Mouse (Mus musculus): Measurements from ENCODE around the gene Casp6. TPM values are rescaled to one million over a fixed set of nuclear protein-coding genes. Genes with fewer than 3 reads are reported as not detected.
A peak's percentile ranks its signal among the peaks of the same experiment; 100 is the strongest.

Casp6 gene
- 23.5 and 27.0 TPM in 2 replicates for total RNA-seq (2017)

DNA sequence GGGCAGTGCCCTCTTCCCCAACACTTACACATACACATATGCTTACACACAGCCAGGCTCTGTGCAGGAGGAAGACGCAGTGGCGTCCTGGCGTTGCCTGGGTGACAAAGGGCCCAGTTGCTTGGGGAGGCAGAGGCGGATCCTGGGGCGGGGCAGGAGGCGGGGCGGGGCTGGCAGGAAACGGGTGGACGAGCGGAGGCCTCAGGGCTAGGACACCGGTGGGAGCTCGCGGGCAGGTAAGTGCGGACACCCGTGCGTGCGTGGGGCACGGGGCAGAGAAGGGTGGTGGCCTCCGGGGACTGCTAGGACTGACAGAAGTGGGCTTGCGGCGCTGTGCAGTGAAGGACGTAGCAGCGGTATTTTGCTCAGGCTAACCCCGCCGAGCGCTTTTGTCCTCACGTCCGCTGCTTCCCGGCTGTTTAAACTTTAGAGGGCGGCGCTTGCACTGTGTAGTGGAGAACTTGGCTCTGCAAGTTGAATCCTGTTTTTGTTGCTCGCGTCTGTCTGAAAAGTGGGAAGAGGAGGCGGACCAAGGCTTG, at the start of gene Casp6:
Casp6 (plus strand) TSS at position 155 of the 539 bp plus-strand sequence.
- ATAC-seq (replicated peaks in 1 of 2; ENCODE audit: insufficient read depth in 1 of 2, low FRiP score in 2 of 2, low TSS enrichment in 1 of 2, low read depth in 1 of 2, poor library complexity in 2 of 2, severe bottlenecking in 2 of 2): peak; percentile 89 to 90

- ATAC-seq (replicated peaks in 1 of 2; ENCODE audit: insufficient read depth in 1 of 2, low FRiP score in 2 of 2, low TSS enrichment in 1 of 2, low read depth in 1 of 2, poor library complexity in 2 of 2, severe bottlenecking in 2 of 2): no peak
Measured at GRCm38 (mm10) chr3:129862592-129862991, 38.6 kb upstream of the Casp6 start.

DNA sequence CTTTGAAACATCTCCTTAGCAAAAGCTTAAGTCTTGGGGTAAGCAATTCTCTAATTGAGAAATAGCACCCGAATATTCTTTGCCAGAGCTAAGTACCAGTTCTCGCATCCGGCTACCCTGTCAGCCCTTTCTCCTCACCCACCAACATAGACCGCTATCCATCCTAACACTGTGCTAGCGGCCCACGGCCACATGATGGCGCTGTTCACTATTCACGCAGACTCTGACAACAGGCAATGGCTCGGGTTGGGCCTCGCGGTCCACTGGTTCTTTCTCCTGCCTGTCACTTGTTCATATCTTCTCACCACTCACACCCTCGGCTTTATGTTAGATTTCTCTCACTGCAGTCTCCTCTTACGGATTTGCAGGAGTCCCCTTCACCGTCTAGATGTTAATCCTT, 37.5 kb upstream of the Casp6 start:
- peak; percentile 49 to 62; a peak in 3 of 4 replicates for ATAC-seq (replicated peaks in 1 of 2; ENCODE audit: insufficient read depth in 1 of 2, low FRiP score in 2 of 2, low TSS enrichment in 1 of 2, low read depth in 1 of 2, poor library complexity in 2 of 2, severe bottlenecking in 2 of 2)

DNA sequence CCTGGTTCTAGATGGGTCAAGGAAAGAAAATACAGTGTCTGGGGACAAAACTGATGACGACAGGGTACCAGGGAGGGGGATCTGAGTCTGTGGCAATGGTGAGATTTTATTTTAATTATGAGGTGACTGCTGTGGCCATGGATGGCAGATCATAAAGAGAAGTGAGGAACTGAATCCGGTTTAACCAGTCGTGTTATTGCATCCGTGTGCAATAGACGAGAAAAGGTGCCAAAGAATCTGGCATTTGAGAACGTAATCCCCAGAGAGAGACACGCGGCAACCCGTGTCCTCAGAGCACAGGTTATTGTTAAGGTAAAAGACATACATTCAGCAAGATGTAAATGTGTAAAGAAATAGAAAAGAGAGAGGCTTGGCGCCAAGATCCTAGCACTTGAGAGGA, 23.9 kb upstream of the Casp6 start:
- ATAC-seq (replicated peaks in 1 of 2; ENCODE audit: insufficient read depth in 1 of 2, low FRiP score in 2 of 2, low TSS enrichment in 1 of 2, low read depth in 1 of 2, poor library complexity in 2 of 2, severe bottlenecking in 2 of 2): no peak

- ATAC-seq (replicated peaks in 1 of 2; ENCODE audit: insufficient read depth in 1 of 2, low FRiP score in 2 of 2, low TSS enrichment in 1 of 2, low read depth in 1 of 2, poor library complexity in 2 of 2, severe bottlenecking in 2 of 2): peak; percentile 71 to 76
Measured at GRCm38 (mm10) chr3:129878405-129879021, 22.7 kb upstream of the Casp6 start, which contains the start of gene Pla2g12a. TSS of gene Pla2g12a (plus strand) at chr3:129878606.

GRCm38 (mm10) chr3:129879131-129879757, 22.0 kb upstream of the Casp6 start:
- peak; percentile 15 to 16; a peak in 1 of 4 replicates for ATAC-seq (replicated peaks in 1 of 2; ENCODE audit: insufficient read depth in 1 of 2, low FRiP score in 2 of 2, low TSS enrichment in 1 of 2, low read depth in 1 of 2, poor library complexity in 2 of 2, severe bottlenecking in 2 of 2)

DNA sequence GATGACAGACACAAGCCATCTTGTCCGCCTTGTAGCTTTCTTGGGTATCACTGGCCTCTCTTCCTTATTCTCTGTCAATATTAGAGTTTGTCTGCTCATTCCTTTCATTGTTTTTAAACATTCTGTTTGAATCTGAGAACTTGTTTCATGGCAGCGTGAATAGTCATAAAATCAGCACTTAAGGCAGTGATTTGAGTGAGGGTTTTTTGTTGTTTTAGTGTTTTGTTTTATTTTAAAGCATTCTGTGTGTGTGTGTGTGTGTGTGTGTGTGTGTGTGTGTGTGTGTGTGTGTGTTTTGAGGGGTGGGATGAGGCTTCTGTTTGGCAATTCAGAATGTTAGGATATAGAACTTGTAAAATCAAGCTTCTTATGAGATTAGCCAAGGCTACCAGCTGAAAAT, 21.3 kb upstream of the Casp6 start:
- ATAC-seq (replicated peaks in 1 of 2; ENCODE audit: insufficient read depth in 1 of 2, low FRiP score in 2 of 2, low TSS enrichment in 1 of 2, low read depth in 1 of 2, poor library complexity in 2 of 2, severe bottlenecking in 2 of 2): no peak

GRCm38 (mm10) chr3:129880925-129881593, 20.2 kb upstream of the Casp6 start:
- 0 out of 4 replicates have a peak, but pooled peaks have one; percentile 1 to 6 for ATAC-seq (replicated peaks in 1 of 2; ENCODE audit: insufficient read depth in 1 of 2, low FRiP score in 2 of 2, low TSS enrichment in 1 of 2, low read depth in 1 of 2, poor library complexity in 2 of 2, severe bottlenecking in 2 of 2)

DNA sequence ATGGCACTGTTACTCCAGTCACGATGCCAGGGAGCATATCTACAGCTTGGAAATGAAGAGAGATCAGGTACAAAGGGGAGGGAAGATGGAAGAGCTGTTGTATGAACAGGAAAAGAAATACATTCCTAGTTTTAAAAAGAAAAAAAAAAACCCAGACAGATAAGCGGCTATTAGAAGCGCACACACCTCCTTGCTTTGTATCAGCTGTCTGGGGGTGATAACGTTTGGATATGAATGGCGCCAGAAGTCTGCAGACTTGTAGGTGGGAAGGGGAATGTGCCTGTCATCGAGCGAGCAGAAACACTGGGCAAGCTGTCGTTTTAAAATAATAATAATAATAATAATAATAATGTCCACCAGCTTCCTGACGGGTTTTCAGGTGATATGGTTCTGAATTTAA, 15.6 kb upstream of the Casp6 start:
- ATAC-seq (replicated peaks in 1 of 2; ENCODE audit: insufficient read depth in 1 of 2, low FRiP score in 2 of 2, low TSS enrichment in 1 of 2, low read depth in 1 of 2, poor library complexity in 2 of 2, severe bottlenecking in 2 of 2): no peak

- ATAC-seq (replicated peaks in 1 of 2; ENCODE audit: insufficient read depth in 1 of 2, low FRiP score in 2 of 2, low TSS enrichment in 1 of 2, low read depth in 1 of 2, poor library complexity in 2 of 2, severe bottlenecking in 2 of 2): no peak
Measured at GRCm38 (mm10) chr3:129886430-129886829, 14.8 kb upstream of the Casp6 start.

DNA sequence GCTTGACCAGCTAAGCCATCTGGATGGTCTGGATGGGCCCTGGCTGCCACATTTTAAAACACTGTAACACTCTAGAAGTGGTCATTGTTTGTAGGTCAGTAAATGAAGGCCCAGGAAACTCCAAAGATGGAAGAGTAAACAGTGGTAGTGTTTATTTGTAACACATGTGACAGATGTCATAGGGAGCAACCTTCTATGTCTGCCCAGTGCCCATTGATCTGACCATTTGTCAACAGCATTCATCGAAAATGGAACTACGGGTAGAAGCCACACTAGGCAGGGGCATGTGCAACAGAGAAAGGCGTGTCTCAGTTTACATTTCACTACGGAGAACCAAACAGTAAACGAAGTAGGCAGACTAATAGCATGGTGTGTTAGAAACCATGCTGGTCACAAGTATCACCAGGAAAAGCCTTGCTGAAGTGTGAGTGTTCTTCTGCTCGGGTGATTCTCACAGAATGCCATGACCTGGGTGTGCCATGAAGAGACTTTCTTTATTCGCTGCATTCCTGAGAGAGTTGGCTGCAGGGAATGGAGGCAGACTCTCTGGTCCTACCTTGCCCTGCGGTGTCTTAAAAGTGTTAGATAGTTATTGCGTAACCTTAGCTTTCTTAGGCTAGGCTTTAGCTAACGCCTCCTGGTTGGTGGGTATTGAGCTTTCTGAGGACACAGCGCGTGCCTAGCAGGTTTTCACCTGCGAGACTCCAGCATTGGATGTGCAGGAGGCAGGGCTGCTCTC, 13.3 kb upstream of the Casp6 start:
- ATAC-seq (replicated peaks in 1 of 2; ENCODE audit: insufficient read depth in 1 of 2, low FRiP score in 2 of 2, low TSS enrichment in 1 of 2, low read depth in 1 of 2, poor library complexity in 2 of 2, severe bottlenecking in 2 of 2): no peak

GRCm38 (mm10) chr3:129892003-129892402, 9.2 kb upstream of the Casp6 start:
- no peak for ATAC-seq (replicated peaks in 1 of 2; ENCODE audit: insufficient read depth in 1 of 2, low FRiP score in 2 of 2, low TSS enrichment in 1 of 2, low read depth in 1 of 2, poor library complexity in 2 of 2, severe bottlenecking in 2 of 2)

GRCm38 (mm10) chr3:129893143-129893542, 8.1 kb upstream of the Casp6 start:
- no peak for ATAC-seq (replicated peaks in 1 of 2; ENCODE audit: insufficient read depth in 1 of 2, low FRiP score in 2 of 2, low TSS enrichment in 1 of 2, low read depth in 1 of 2, poor library complexity in 2 of 2, severe bottlenecking in 2 of 2)

DNA sequence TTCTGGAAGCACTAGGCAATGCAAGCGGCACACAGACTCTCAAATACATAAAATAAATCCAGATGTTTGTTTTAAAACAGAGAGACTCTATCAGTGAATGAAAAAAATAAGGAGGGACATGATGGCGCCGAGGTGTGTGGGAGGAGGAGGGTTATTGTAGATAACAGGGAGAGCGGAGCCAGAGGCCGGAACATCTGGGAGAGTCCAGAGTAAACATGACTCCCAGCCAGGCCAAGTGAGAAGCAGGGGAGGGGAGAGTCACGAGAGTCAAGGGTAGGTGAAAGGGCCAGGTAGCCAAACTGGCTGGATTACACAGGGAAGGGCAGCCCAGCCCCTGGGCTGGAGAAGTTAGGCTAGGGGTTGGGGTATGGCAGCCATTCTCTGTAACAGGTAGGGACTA, 4.6 kb upstream of the Casp6 start:
- ATAC-seq (replicated peaks in 1 of 2; ENCODE audit: insufficient read depth in 1 of 2, low FRiP score in 2 of 2, low TSS enrichment in 1 of 2, low read depth in 1 of 2, poor library complexity in 2 of 2, severe bottlenecking in 2 of 2): no peak

- ATAC-seq (replicated peaks in 1 of 2; ENCODE audit: insufficient read depth in 1 of 2, low FRiP score in 2 of 2, low TSS enrichment in 1 of 2, low read depth in 1 of 2, poor library complexity in 2 of 2, severe bottlenecking in 2 of 2): no peak
Measured at GRCm38 (mm10) chr3:129898886-129899285, 2.3 kb upstream of the Casp6 start.

DNA sequence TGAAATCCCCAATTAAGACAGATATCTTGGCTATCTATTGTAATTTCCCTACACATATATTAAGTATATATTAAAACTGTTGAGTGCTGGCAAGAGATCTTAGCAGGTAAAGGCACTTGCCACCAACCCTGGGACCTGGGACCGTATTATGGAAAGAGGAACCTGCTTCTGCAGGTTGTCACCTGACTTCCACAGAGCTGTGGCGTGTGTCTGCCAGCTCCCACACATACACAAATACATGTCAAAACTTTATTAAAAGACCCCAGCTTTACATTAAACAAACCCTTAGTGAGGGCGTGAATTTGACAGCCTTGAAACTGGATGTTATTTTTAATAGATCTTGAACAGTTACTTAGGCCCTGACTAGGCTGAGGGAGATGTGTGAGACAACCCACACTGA, 2.1 kb downstream of the Casp6 start:
- ATAC-seq (replicated peaks in 1 of 2; ENCODE audit: insufficient read depth in 1 of 2, low FRiP score in 2 of 2, low TSS enrichment in 1 of 2, low read depth in 1 of 2, poor library complexity in 2 of 2, severe bottlenecking in 2 of 2): peak in 1 of 2 experiments; percentile 39; a peak in 1 of 4 replicates

DNA sequence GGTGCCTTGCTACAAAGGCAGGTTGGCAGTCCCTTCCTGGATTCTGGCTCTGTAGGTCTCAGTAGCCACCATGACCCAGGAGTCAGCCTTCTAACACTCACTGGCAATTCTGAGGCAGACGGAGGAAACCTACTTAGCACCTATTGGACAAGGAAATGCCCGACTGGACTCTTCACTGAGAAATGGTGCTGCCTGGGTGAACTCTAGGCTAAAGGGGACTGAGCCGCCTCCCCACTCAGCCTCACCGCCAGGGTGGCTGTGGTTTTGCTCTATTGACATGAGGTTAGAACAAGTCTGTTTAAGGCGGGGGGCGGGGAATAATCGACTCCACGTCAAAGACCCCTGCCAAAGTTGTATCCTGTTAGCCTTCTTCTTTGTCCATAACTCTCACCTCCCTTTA, 2.6 kb downstream of the Casp6 start:
- no peak for ATAC-seq (replicated peaks in 1 of 2; ENCODE audit: insufficient read depth in 1 of 2, low FRiP score in 2 of 2, low TSS enrichment in 1 of 2, low read depth in 1 of 2, poor library complexity in 2 of 2, severe bottlenecking in 2 of 2)

Data from hematopoietic stem cell, adult 5-6 weeks (primary cell).